Mouse (Mus musculus): Measurements from ENCODE around the gene Mamdc4. TPM values are rescaled to one million over a fixed set of nuclear protein-coding genes. Genes with fewer than 3 reads are reported as not detected.

Mamdc4 gene
- polyA plus RNA-seq (2016; fragmentation: Nextera tagmentation; extraction: Ambion mirVana): 1.4 and 3.8 TPM in 2 replicates

GRCm38 (mm10) chr2:25574579-25575431 lies at the start of gene Mamdc4, which contains the start of gene Phpt1:
Mamdc4 (minus strand) TSS chr2:25574845.
Phpt1 (minus strand) TSS chr2:25575224.
- Histone ChIP-seq H3K27ac (peak within 1 kb of the TSS; percentile 93), H3K4me3 (peak within 1 kb of the TSS; percentile 73), H3K4me1 (replicated peaks) (peaks cover 67% of the 10 kb centered on the region), H3K9me3 (no peaks in the 10 kb centered on the region), H3K27me3 (ENCODE audit: insufficient read depth, poor library complexity, severe bottlenecking) (peaks cover 45% of the 10 kb centered on the region), H3K36me3 (peaks cover 33% of the 10 kb centered on the region)
- DNase-seq (ENCODE audit: low spot score): peak; percentile 98
- WGBS: under 1% methylated on average over 44 of the region's 45 CpGs

GRCm38 (mm10) chr2:25621229-25622200 lies 46.9 kb upstream of the Mamdc4 start, which contains the start of gene Tmem141:
Tmem141 (minus strand) TSS chr2:25622005.
- H3K27me3 ChIP-seq (ENCODE audit: insufficient read depth, poor library complexity, severe bottlenecking): peaks cover 45% of the 10 kb centered on the region
- H3K9me3 ChIP-seq: no peaks in the 10 kb centered on the region
- no peaks in the 10 kb centered on the region for H3K36me3 ChIP-seq
- 7% methylated on average over 34 of the region's 34 CpGs for WGBS
- peak; percentile 83 for DNase-seq (ENCODE audit: low spot score)
- H3K4me3 ChIP-seq: peak within 1 kb of the TSS; percentile 59
- H3K27ac ChIP-seq: peak within 1 kb of the TSS; percentile 80
- H3K4me1 ChIP-seq (replicated peaks): peaks cover 15% of the 10 kb centered on the region

- Histone ChIP-seq H3K4me1 (replicated peaks) (peaks cover 20% of the 10 kb centered on the region), H3K36me3 (no peaks in the 10 kb centered on the region), H3K27me3 (ENCODE audit: insufficient read depth, poor library complexity, severe bottlenecking) (peaks cover 49% of the 10 kb centered on the region), H3K4me3 (no peak overlapping the region), H3K27ac (no peak overlapping the region), H3K9me3 (no peaks in the 10 kb centered on the region)
- 88% methylated on average over 4 of the region's 4 CpGs for WGBS
- no peak for DNase-seq (ENCODE audit: low spot score)
These were observed 46.2 kb upstream of the Mamdc4 start for GRCm38 (mm10) chr2:25620852-25621228.

GRCm38 (mm10) chr2:25620386-25620785 lies 45.7 kb upstream of the Mamdc4 start:
- no peak overlapping the region for H3K4me3 ChIP-seq
- 73% methylated on average over 6 of the region's 6 CpGs for WGBS
- DNase-seq (ENCODE audit: low spot score): no peak
- peaks cover 51% of the 10 kb centered on the region for H3K27me3 ChIP-seq (ENCODE audit: insufficient read depth, poor library complexity, severe bottlenecking)
- H3K36me3 ChIP-seq: no peaks in the 10 kb centered on the region
- no peak overlapping the region for H3K27ac ChIP-seq
- no peaks in the 10 kb centered on the region for H3K9me3 ChIP-seq
- peaks cover 20% of the 10 kb centered on the region for H3K4me1 ChIP-seq (replicated peaks)

- Histone ChIP-seq H3K27me3 (ENCODE audit: insufficient read depth, poor library complexity, severe bottlenecking) (peaks cover 76% of the 10 kb centered on the region), H3K36me3 (no peaks in the 10 kb centered on the region), H3K4me3 (peak within 1 kb of the TSS; percentile 18; the same call in 1 of the 2 replicates), H3K27ac (no peak within 1 kb of the TSS), H3K9me3 (no peaks in the 10 kb centered on the region), H3K4me1 (replicated peaks) (peaks cover 20% of the 10 kb centered on the region)
- 84% methylated on average over 3 of the region's 3 CpGs for WGBS
- DNase-seq (ENCODE audit: low spot score): no peak
These were observed 42.9 kb upstream of the Mamdc4 start, which contains the start of gene Ccdc183 for GRCm38 (mm10) chr2:25617578-25617977. Ccdc183 (minus strand) TSS chr2:25617678.

GRCm38 (mm10) chr2:25616398-25616797 lies 41.8 kb upstream of the Mamdc4 start:
- WGBS: 25% methylated on average over 22 of the region's 22 CpGs
- Histone ChIP-seq H3K4me1 (replicated peaks) (peaks cover 14% of the 10 kb centered on the region), H3K4me3 (peak overlapping the region; percentile 18; the same call in 1 of the 2 replicates), H3K27me3 (ENCODE audit: insufficient read depth, poor library complexity, severe bottlenecking) (peaks cover 88% of the 10 kb centered on the region), H3K9me3 (no peaks in the 10 kb centered on the region), H3K27ac (no peak overlapping the region), H3K36me3 (no peaks in the 10 kb centered on the region)
- DNase-seq (ENCODE audit: low spot score): no peak

GRCm38 (mm10) chr2:25608671-25609070 lies 34.0 kb upstream of the Mamdc4 start:
- Histone ChIP-seq H3K4me3 (peak overlapping the region; percentile 100), H3K27me3 (ENCODE audit: insufficient read depth, poor library complexity, severe bottlenecking) (peaks cover 51% of the 10 kb centered on the region), H3K36me3 (peaks cover 14% of the 10 kb centered on the region), H3K4me1 (replicated peaks) (peaks cover 29% of the 10 kb centered on the region), H3K27ac (peak overlapping the region; percentile 98), H3K9me3 (no peaks in the 10 kb centered on the region)
- 72% methylated on average over 10 of the region's 10 CpGs for WGBS
- no peak for DNase-seq (ENCODE audit: low spot score)

GRCm38 (mm10) chr2:25607761-25608622 lies 33.3 kb upstream of the Mamdc4 start, which contains the start of gene Rabl6:
Rabl6 (minus strand) TSS chr2:25608521.
- H3K27ac ChIP-seq: peak within 1 kb of the TSS; percentile 98
- under 1% methylated on average over 80 of the region's 80 CpGs for WGBS
- H3K9me3 ChIP-seq: no peaks in the 10 kb centered on the region
- H3K27me3 ChIP-seq (ENCODE audit: insufficient read depth, poor library complexity, severe bottlenecking): peaks cover 44% of the 10 kb centered on the region
- H3K36me3 ChIP-seq: peaks cover 21% of the 10 kb centered on the region
- peak; percentile 89 for DNase-seq (ENCODE audit: low spot score)
- H3K4me3 ChIP-seq: peak within 1 kb of the TSS; percentile 100
- peaks cover 29% of the 10 kb centered on the region for H3K4me1 ChIP-seq (replicated peaks)

- no peaks in the 10 kb centered on the region for H3K9me3 ChIP-seq
- no peaks in the 10 kb centered on the region for H3K27me3 ChIP-seq (ENCODE audit: insufficient read depth, poor library complexity, severe bottlenecking)
- no peak for DNase-seq (ENCODE audit: low spot score)
- H3K4me3 ChIP-seq: no peak overlapping the region
- H3K4me1 ChIP-seq (replicated peaks): peaks cover 17% of the 10 kb centered on the region
- H3K27ac ChIP-seq: no peak overlapping the region
- peaks cover 76% of the 10 kb centered on the region for H3K36me3 ChIP-seq
- WGBS: 90% methylated on average over 5 of the region's 5 CpGs
These were observed 27.9 kb upstream of the Mamdc4 start for GRCm38 (mm10) chr2:25602526-25602925.

- DNase-seq (ENCODE audit: low spot score): no peak
- Histone ChIP-seq H3K27me3 (ENCODE audit: insufficient read depth, poor library complexity, severe bottlenecking) (no peaks in the 10 kb centered on the region), H3K4me1 (replicated peaks) (no peaks in the 10 kb centered on the region), H3K9me3 (no peaks in the 10 kb centered on the region), H3K36me3 (peaks cover 97% of the 10 kb centered on the region), H3K4me3 (no peak overlapping the region), H3K27ac (no peak overlapping the region)
- WGBS: 88% methylated on average over 2 of the region's 2 CpGs
These were observed 25.4 kb upstream of the Mamdc4 start for GRCm38 (mm10) chr2:25600037-25600436.

GRCm38 (mm10) chr2:25598749-25599148 lies 24.1 kb upstream of the Mamdc4 start:
- Histone ChIP-seq H3K27me3 (ENCODE audit: insufficient read depth, poor library complexity, severe bottlenecking) (no peaks in the 10 kb centered on the region), H3K9me3 (no peaks in the 10 kb centered on the region), H3K4me1 (replicated peaks) (no peaks in the 10 kb centered on the region), H3K4me3 (no peak overlapping the region), H3K36me3 (peaks cover 96% of the 10 kb centered on the region), H3K27ac (no peak overlapping the region)
- no peak for DNase-seq (ENCODE audit: low spot score)
- 88% methylated on average over 1 of the region's 1 CpGs for WGBS

Data from hindbrain, embryonic 10.5 days (tissue).